Mouse (Mus musculus): Measurements from ENCODE around the gene Helt. TPM values are rescaled to one million over a fixed set of nuclear protein-coding genes. Genes with fewer than 3 reads are reported as not detected.
"Not testable (repeated sequence)": the region's sequence is repeated elsewhere in the genome, so short reads cannot be mapped to it uniquely, and the experiment has no call there.

Gene Helt
- polyA plus RNA-seq, 1 experiment = not detected

- no peak for DNase-seq
- 61% methylated on average over 6 of the region's 6 CpGs for WGBS
- TF ChIP-seq POLR2A (IDR thresholded peaks at IDR 0.05; ENCODE audit: control insufficient read depth, extremely low read depth, insufficient read depth, low read length, poor library complexity) (no peak), CTCF (IDR thresholded peaks at IDR 0.05; ENCODE audit: borderline replicate concordance, control insufficient read depth, extremely low read depth, insufficient read depth, low read length, poor library complexity) (no peak)
- H3K27ac ChIP-seq (ENCODE audit: control insufficient read depth, insufficient read depth, low read length) = no peak overlapping the region
- no peaks in the 10 kb centered on the region for H3K27me3 ChIP-seq (ENCODE audit: control insufficient read depth, insufficient read depth, low read length)
- H3K4me1 ChIP-seq (replicated peaks; ENCODE audit: control insufficient read depth, insufficient read depth, low read length) = no peaks in the 10 kb centered on the region
- no peak overlapping the region for H3K4me3 ChIP-seq (ENCODE audit: control insufficient read depth, insufficient read depth, low read length)
- no peaks in the 10 kb centered on the region for H3K36me3 ChIP-seq (ENCODE audit: control insufficient read depth, insufficient read depth, low read length)
Measured at GRCm38 (mm10) chr8:46270741-46271140, 23.7 kb downstream of the Helt start.

GRCm38 (mm10) chr8:46270147-46270546 is 24.3 kb downstream of the Helt start:
- Histone ChIP-seq H3K4me3 (ENCODE audit: control insufficient read depth, insufficient read depth, low read length) (no peak overlapping the region), H3K4me1 (replicated peaks; ENCODE audit: control insufficient read depth, insufficient read depth, low read length) (no peaks in the 10 kb centered on the region), H3K27me3 (ENCODE audit: control insufficient read depth, insufficient read depth, low read length) (no peaks in the 10 kb centered on the region), H3K36me3 (ENCODE audit: control insufficient read depth, insufficient read depth, low read length) (no peaks in the 10 kb centered on the region), H3K27ac (ENCODE audit: control insufficient read depth, insufficient read depth, low read length) (no peak overlapping the region)
- DNase-seq = no peak
- WGBS = 93% methylated on average over 3 of the region's 3 CpGs
- no peak for TF ChIP-seq POLR2A (IDR thresholded peaks at IDR 0.05; ENCODE audit: control insufficient read depth, extremely low read depth, insufficient read depth, low read length, poor library complexity)
- TF ChIP-seq CTCF (IDR thresholded peaks at IDR 0.05; ENCODE audit: borderline replicate concordance, control insufficient read depth, extremely low read depth, insufficient read depth, low read length, poor library complexity) = no peak

- TF ChIP-seq CTCF (IDR thresholded peaks at IDR 0.05; ENCODE audit: borderline replicate concordance, control insufficient read depth, extremely low read depth, insufficient read depth, low read length, poor library complexity) (no peak), POLR2A (IDR thresholded peaks at IDR 0.05; ENCODE audit: control insufficient read depth, extremely low read depth, insufficient read depth, low read length, poor library complexity) (no peak)
- Histone ChIP-seq H3K27me3 (ENCODE audit: control insufficient read depth, insufficient read depth, low read length) (no peaks in the 10 kb centered on the region), H3K4me1 (replicated peaks; ENCODE audit: control insufficient read depth, insufficient read depth, low read length) (no peaks in the 10 kb centered on the region), H3K27ac (ENCODE audit: control insufficient read depth, insufficient read depth, low read length) (no peak overlapping the region), H3K4me3 (ENCODE audit: control insufficient read depth, insufficient read depth, low read length) (no peak overlapping the region), H3K36me3 (ENCODE audit: control insufficient read depth, insufficient read depth, low read length) (no peaks in the 10 kb centered on the region)
- WGBS = 87% methylated on average over 4 of the region's 4 CpGs
- no peak for DNase-seq
Measured at GRCm38 (mm10) chr8:46266801-46267200, 27.7 kb downstream of the Helt start.

DNA sequence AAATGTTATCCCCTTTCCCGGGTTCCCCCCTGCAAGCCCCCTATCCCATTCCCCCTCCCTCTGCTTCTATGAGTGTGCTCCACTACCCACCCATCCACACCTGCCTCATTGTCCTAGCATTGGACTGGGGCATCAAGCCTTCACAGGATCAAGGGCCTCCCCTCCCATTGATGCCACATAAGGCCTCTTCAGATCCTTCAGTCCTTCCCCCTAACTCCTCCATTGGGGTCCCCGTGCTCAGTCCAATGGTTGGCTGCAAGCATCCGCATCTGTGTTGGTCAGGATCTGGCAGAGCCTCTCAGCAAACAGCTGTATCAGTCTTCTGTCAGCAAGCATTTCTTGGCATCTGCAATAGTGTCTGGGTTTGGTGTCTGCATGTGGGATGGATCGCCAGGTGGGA is 30.3 kb downstream of the Helt start:
- 94% methylated on average over 4 of the region's 4 CpGs for WGBS
- not testable (repeated sequence) for DNase-seq; H3K27me3 ChIP-seq (ENCODE audit: control insufficient read depth, insufficient read depth, low read length); H3K36me3 ChIP-seq (ENCODE audit: control insufficient read depth, insufficient read depth, low read length); H3K27ac ChIP-seq (ENCODE audit: control insufficient read depth, insufficient read depth, low read length); H3K4me1 ChIP-seq (replicated peaks; ENCODE audit: control insufficient read depth, insufficient read depth, low read length); H3K4me3 ChIP-seq (ENCODE audit: control insufficient read depth, insufficient read depth, low read length)

GRCm38 (mm10) chr8:46257921-46258682 is 36.4 kb downstream of the Helt start:
- H3K27me3 ChIP-seq (ENCODE audit: control insufficient read depth, insufficient read depth, low read length) = no peaks in the 10 kb centered on the region
- no peak for DNase-seq
- 71% methylated on average over 19 of the region's 19 CpGs for WGBS
- TF ChIP-seq CTCF (IDR thresholded peaks at IDR 0.05; ENCODE audit: borderline replicate concordance, control insufficient read depth, extremely low read depth, insufficient read depth, low read length, poor library complexity) (no peak), POLR2A (IDR thresholded peaks at IDR 0.05; ENCODE audit: control insufficient read depth, extremely low read depth, insufficient read depth, low read length, poor library complexity) (no peak)
- no peak overlapping the region for H3K4me3 ChIP-seq (ENCODE audit: control insufficient read depth, insufficient read depth, low read length)
- no peaks in the 10 kb centered on the region for H3K36me3 ChIP-seq (ENCODE audit: control insufficient read depth, insufficient read depth, low read length)
- H3K4me1 ChIP-seq (replicated peaks; ENCODE audit: control insufficient read depth, insufficient read depth, low read length) = no peaks in the 10 kb centered on the region
- H3K27ac ChIP-seq (ENCODE audit: control insufficient read depth, insufficient read depth, low read length) = no peak overlapping the region

- no peak overlapping the region for H3K4me3 ChIP-seq (ENCODE audit: control insufficient read depth, insufficient read depth, low read length)
- no peaks in the 10 kb centered on the region for H3K36me3 ChIP-seq (ENCODE audit: control insufficient read depth, insufficient read depth, low read length)
- DNase-seq = no peak
- H3K27ac ChIP-seq (ENCODE audit: control insufficient read depth, insufficient read depth, low read length) = no peak overlapping the region
- no peaks in the 10 kb centered on the region for H3K4me1 ChIP-seq (replicated peaks; ENCODE audit: control insufficient read depth, insufficient read depth, low read length)
- TF ChIP-seq POLR2A (IDR thresholded peaks at IDR 0.05; ENCODE audit: control insufficient read depth, extremely low read depth, insufficient read depth, low read length, poor library complexity) (no peak), CTCF (IDR thresholded peaks at IDR 0.05; ENCODE audit: borderline replicate concordance, control insufficient read depth, extremely low read depth, insufficient read depth, low read length, poor library complexity) (no peak)
- no peaks in the 10 kb centered on the region for H3K27me3 ChIP-seq (ENCODE audit: control insufficient read depth, insufficient read depth, low read length)
- 69% methylated on average over 13 of the region's 13 CpGs for WGBS
Measured at GRCm38 (mm10) chr8:46252456-46252855, 42.0 kb downstream of the Helt start.

DNA sequence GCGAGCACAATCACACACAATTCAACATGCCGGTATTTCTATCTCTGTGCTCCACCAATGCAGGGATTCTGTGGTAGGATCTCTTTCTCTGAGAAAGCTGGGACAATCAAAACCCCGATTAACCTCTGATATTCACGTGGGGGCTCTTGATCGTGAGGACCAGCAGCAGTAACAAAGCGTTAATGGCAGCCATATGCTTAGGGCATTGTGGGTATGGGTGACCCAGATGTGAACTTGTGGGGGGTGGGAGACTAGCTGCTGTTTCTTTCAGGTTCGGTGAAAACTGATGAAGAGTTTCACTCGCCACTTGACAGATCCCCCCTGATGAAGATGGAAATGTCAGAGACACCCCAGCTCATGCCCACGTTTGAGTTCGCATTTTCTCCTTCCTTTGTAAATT is 42.9 kb downstream of the Helt start:
- Histone ChIP-seq H3K27me3 (ENCODE audit: control insufficient read depth, insufficient read depth, low read length) (no peaks in the 10 kb centered on the region), H3K4me1 (replicated peaks; ENCODE audit: control insufficient read depth, insufficient read depth, low read length) (no peaks in the 10 kb centered on the region), H3K36me3 (ENCODE audit: control insufficient read depth, insufficient read depth, low read length) (no peaks in the 10 kb centered on the region), H3K4me3 (ENCODE audit: control insufficient read depth, insufficient read depth, low read length) (no peak overlapping the region), H3K27ac (ENCODE audit: control insufficient read depth, insufficient read depth, low read length) (no peak overlapping the region)
- no peak for TF ChIP-seq CTCF (IDR thresholded peaks at IDR 0.05; ENCODE audit: borderline replicate concordance, control insufficient read depth, extremely low read depth, insufficient read depth, low read length, poor library complexity)
- no peak for TF ChIP-seq POLR2A (IDR thresholded peaks at IDR 0.05; ENCODE audit: control insufficient read depth, extremely low read depth, insufficient read depth, low read length, poor library complexity)
- 75% methylated on average over 10 of the region's 10 CpGs for WGBS
- DNase-seq = no peak
